Mouse (Mus musculus) layer of hippocampus, adult 11-12 months (tissue): ENCODE data around the gene Tnk2.

Experiments
- DNase-seq: peaks from one replicate; pipeline ENCODE4 v3.0.0; 2022; ENCODE audit warnings: low spot score

The Tnk2 gene

GRCm38 (mm10) chr16:32678812-32679211, 35.1 kb downstream of the Tnk2 start:
- DNase-seq: no peak

GRCm38 (mm10) chr16:32679976-32680375, 36.3 kb downstream of the Tnk2 start:
- DNase-seq: no peak

GRCm38 (mm10) chr16:32680806-32681205, 37.1 kb downstream of the Tnk2 start:
- no peak for DNase-seq

GRCm38 (mm10) chr16:32682194-32682593, 38.5 kb downstream of the Tnk2 start:
- DNase-seq: peak; percentile 82

GRCm38 (mm10) chr16:32682841-32683240, 39.2 kb downstream of the Tnk2 start:
- DNase-seq: no peak

GRCm38 (mm10) chr16:32683343-32683742, 39.7 kb downstream of the Tnk2 start:
- peak; percentile 59 for DNase-seq

- no peak for DNase-seq
These were observed 41.7 kb downstream of the Tnk2 start for GRCm38 (mm10) chr16:32685405-32685804.

GRCm38 (mm10) chr16:32685998-32686397, 42.3 kb downstream of the Tnk2 start:
- no peak for DNase-seq

GRCm38 (mm10) chr16:32687221-32687620, 43.5 kb downstream of the Tnk2 start:
- DNase-seq: no peak

GRCm38 (mm10) chr16:32688770-32689169, 45.1 kb downstream of the Tnk2 start:
- peak; percentile 70 for DNase-seq

GRCm38 (mm10) chr16:32689501-32689900, 45.8 kb downstream of the Tnk2 start:
- DNase-seq: peak; percentile 74

- peak; percentile 41 for DNase-seq
These were observed 53.3 kb downstream of the Tnk2 start for GRCm38 (mm10) chr16:32696841-32697464.

- DNase-seq: no peak
These were observed 54.2 kb downstream of the Tnk2 start for GRCm38 (mm10) chr16:32697665-32698446.

- no peak for DNase-seq
These were observed 54.9 kb downstream of the Tnk2 start for GRCm38 (mm10) chr16:32698550-32698949.

- no peak for DNase-seq
These were observed 59.7 kb downstream of the Tnk2 start for GRCm38 (mm10) chr16:32703312-32703912.

- no peak for DNase-seq
These were observed 61.9 kb downstream of the Tnk2 start for GRCm38 (mm10) chr16:32705606-32706005.

GRCm38 (mm10) chr16:32707111-32707823, 63.6 kb downstream of the Tnk2 start:
- DNase-seq: no peak

GRCm38 (mm10) chr16:32707824-32708456, 64.3 kb downstream of the Tnk2 start:
- no peak for DNase-seq

GRCm38 (mm10) chr16:32708457-32709033, 64.9 kb downstream of the Tnk2 start:
- no peak for DNase-seq

GRCm38 (mm10) chr16:32709116-32709515, 65.4 kb downstream of the Tnk2 start:
- DNase-seq: no peak

GRCm38 (mm10) chr16:32710426-32711070, 66.9 kb downstream of the Tnk2 start:
- DNase-seq: no peak
